Mouse (Mus musculus) left cerebral cortex, adult 8-10 months (tissue): Measurements from ENCODE around the gene Haspin. TPM values are rescaled to one million over a fixed set of nuclear protein-coding genes. Genes with fewer than 3 reads are reported as not detected.
"Not testable (repeated sequence)": the region's sequence is repeated elsewhere in the genome, so short reads cannot be mapped to it uniquely, and the experiment has no call there.

Source experiments
- DNase-seq, 2 experiments: peaks; one replicate each; pipeline ENCODE4 v3.0.0; 2022; ENCODE audit warnings: low spot score in 2 of 2
- total RNA-seq, 4 experiments: library from RNA; stranded (reverse); gene quantifications; 2 replicates each; pipeline ENCODE4 v1.2.4; 2022

The Haspin gene
- total RNA-seq, 4 experiments from 2014 or later, result 0.14 to 0.30 (median 0.22) TPM; not detected in 1

- DNase-seq, result no peak
Measured at GRCm38 (mm10) chr11:73146026-73146974, 8.2 kb upstream of the Haspin start.

GRCm38 (mm10) chr11:73144261-73144681 lies 6.2 kb upstream of the Haspin start:
- DNase-seq, result no peak

GRCm38 (mm10) chr11:73137116-73137515 lies 978 bp downstream of the Haspin start:
- DNase-seq, result no peak

GRCm38 (mm10) chr11:73136587-73136986 lies 1.5 kb downstream of the Haspin start:
- DNase-seq, result no peak

GRCm38 (mm10) chr11:73134222-73134621 lies 3.9 kb downstream of the Haspin start:
- no peak for DNase-seq

- DNase-seq, result no peak
Measured at GRCm38 (mm10) chr11:73132999-73133398, 5.1 kb downstream of the Haspin start.

GRCm38 (mm10) chr11:73131020-73131419 lies 7.1 kb downstream of the Haspin start:
- DNase-seq, result no peak

GRCm38 (mm10) chr11:73126495-73126894 lies 11.6 kb downstream of the Haspin start:
- DNase-seq, result no peak

GRCm38 (mm10) chr11:73111414-73111813 lies 26.7 kb downstream of the Haspin start:
- no peak for DNase-seq

GRCm38 (mm10) chr11:73109941-73110340 lies 28.2 kb downstream of the Haspin start:
- no peak for DNase-seq

GRCm38 (mm10) chr11:73108898-73109625 lies 29.0 kb downstream of the Haspin start:
- no peak for DNase-seq

- DNase-seq, result no peak
Measured at GRCm38 (mm10) chr11:73108195-73108897, 29.7 kb downstream of the Haspin start.

GRCm38 (mm10) chr11:73107358-73107757 lies 30.7 kb downstream of the Haspin start:
- DNase-seq, result not testable (repeated sequence)

GRCm38 (mm10) chr11:73105246-73105645 lies 32.8 kb downstream of the Haspin start:
- DNase-seq, result no peak

- DNase-seq, result no peak
Measured at GRCm38 (mm10) chr11:73101308-73101707, 36.8 kb downstream of the Haspin start.

- no peak for DNase-seq
Measured at GRCm38 (mm10) chr11:73099976-73100750, 37.9 kb downstream of the Haspin start.

- DNase-seq, result no peak
Measured at GRCm38 (mm10) chr11:73098860-73099259, 39.2 kb downstream of the Haspin start.

GRCm38 (mm10) chr11:73094231-73094995 lies 43.7 kb downstream of the Haspin start:
- DNase-seq, result no peak

GRCm38 (mm10) chr11:73092877-73093276 lies 45.2 kb downstream of the Haspin start:
- no peak for DNase-seq

GRCm38 (mm10) chr11:73092057-73092456 lies 46.0 kb downstream of the Haspin start:
- no peak for DNase-seq
